Mouse (Mus musculus) right cerebral cortex, adult 2 months (tissue): ENCODE results near the gene Ankrd11.

Experiments
- DNase-seq, 2 experiments: peaks; one replicate each; pipeline ENCODE4 v3.0.0; 2021 to 2022; ENCODE audit warnings: low spot score in 2 of 2

Gene Ankrd11

GRCm38 (mm10) chr8:122849152-122849910 is 192.7 kb downstream of the Ankrd11 start:
- no peak for DNase-seq

GRCm38 (mm10) chr8:122847829-122848561 is 194.1 kb downstream of the Ankrd11 start, which contains the start of gene Cdh15:
Gene Cdh15, plus strand, starts transcription at chr8:122847966.
- no peak for DNase-seq

DNA sequence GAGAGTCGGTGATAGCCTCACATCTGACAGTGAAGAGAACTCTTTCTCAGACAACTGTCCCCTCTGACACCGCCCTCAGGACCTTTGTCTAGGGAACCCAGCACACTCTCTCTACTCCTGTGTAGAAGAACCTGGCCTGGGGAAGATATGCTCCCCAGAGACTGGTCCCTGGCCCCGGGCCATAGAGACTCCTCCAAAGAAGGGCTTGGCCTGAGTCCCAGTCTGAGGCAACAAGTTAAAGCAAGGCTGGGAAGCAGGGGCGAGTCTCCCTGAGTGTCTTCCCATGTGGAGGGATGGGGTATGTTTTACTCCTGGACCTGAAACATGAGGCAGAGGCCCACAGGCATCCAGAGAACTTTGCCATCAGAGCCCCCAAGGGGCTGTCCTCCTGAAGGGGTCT is 196.4 kb downstream of the Ankrd11 start:
- DNase-seq: no peak

- no peak for DNase-seq
These were observed 197.9 kb downstream of the Ankrd11 start for GRCm38 (mm10) chr8:122844161-122844560.

DNA sequence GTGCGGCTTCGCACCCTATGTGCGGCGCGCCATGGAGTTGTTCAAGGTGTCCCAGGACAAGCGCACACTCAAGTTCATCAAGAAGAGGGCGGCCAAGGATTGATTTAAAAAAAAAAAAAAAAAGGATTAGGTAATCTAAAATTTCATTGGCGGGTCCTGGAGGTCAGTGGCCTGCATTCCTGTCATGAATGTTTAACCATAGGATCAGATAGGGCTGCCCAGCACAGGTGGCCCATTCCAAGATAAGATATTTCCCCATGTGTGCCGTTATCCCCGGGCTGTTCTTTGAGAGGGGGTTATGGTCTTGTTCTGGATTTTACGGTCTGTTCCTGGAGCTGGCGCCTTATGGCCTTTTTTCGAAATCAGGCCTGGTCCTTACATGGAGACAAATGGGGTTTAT is 205.4 kb downstream of the Ankrd11 start:
- no peak for DNase-seq

- no peak for DNase-seq
These were observed 205.9 kb downstream of the Ankrd11 start for GRCm38 (mm10) chr8:122836199-122836598.

DNA sequence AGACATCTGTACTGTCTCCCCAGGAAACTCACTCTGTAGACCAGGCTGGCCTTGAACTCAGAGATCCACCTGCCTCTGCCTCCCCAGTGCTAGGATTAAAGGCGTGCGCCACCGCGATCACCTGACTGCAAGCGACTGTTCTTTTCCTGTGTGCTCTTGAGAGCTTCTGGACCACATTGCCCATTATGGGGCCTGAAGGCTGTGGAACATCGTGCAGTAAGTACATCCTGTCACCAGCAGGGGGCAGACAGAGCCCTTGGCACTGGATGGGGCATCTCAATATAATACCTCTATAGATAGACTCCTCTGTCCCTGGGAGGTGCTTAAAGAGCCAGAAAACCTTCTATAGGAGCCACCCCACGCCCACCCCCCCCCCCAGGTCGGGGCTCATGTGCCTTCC is 207.1 kb downstream of the Ankrd11 start:
- peak; percentile 82 to 87 for DNase-seq

- DNase-seq: no peak
These were observed 207.7 kb downstream of the Ankrd11 start for GRCm38 (mm10) chr8:122834416-122834815.
